In the genomic region with DNA sequence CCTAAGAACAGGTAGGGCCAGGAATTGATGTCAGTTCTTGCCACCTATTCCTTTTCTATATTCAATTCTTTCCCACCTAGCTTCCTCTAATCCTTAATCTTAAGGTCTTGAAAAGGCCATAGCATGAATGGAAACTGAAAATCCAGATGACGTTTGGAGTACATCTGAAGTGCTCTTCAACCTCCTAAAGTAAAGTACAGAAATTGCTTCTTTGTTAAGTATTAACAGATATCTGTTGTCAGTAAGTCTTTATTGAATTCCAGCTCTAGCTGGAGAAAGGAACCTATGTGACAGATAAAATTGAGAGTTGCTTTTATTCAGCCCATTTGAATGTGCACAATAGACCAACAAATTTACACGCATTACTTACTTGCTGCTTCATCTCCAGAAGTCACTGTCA, we compare ENCODE assay signal across 15 mouse cellular contexts.
"Had no signal": no experiment of that assay in that cellular context is flagged by ENCODE, and none has a peak within 500 bp of the region (broad histone marks: within the 10 kb centered on the region; RNA-seq: fewer than 3 reads in every experiment).

No protein-coding gene starts in this region.

- ATAC-seq: liver, embryonic 12.5 days; midbrain, embryonic 13.5 days; midbrain, embryonic 15.5 days had no signal

- H3K27me3 ChIP-seq: limb, embryonic 15.5 days; liver, embryonic 12.5 days; megakaryocyte, embryonic 14.5 days; midbrain, embryonic 13.5 days; midbrain, embryonic 15.5 days; neural tube, embryonic 12.5 days; stomach, embryonic 15.5 days had no signal

- DNase-seq: right cerebral cortex, postnatal 14 days; thymus, adult 2 months; thymus, postnatal 25 days; thymus, postnatal 4 days had no signal

- H3K4me1 ChIP-seq: limb, embryonic 15.5 days; liver, embryonic 12.5 days; megakaryocyte, embryonic 14.5 days; midbrain, embryonic 13.5 days; midbrain, embryonic 15.5 days; neural tube, embryonic 12.5 days; stomach, embryonic 15.5 days had no signal

- H3K9me3 ChIP-seq: limb, embryonic 15.5 days; liver, embryonic 12.5 days; midbrain, embryonic 13.5 days; midbrain, embryonic 15.5 days; neural tube, embryonic 12.5 days; stomach, embryonic 15.5 days had no signal

- H3K27ac ChIP-seq: limb, embryonic 15.5 days; liver, embryonic 12.5 days; liver, embryonic 14.5 days; macrophage; midbrain, embryonic 13.5 days; midbrain, embryonic 15.5 days; neural tube, embryonic 12.5 days; stomach, embryonic 15.5 days; stomach, postnatal 0 days had no signal

- H3K4me3 ChIP-seq: limb, embryonic 15.5 days; liver, embryonic 12.5 days; megakaryocyte, embryonic 14.5 days; midbrain, embryonic 13.5 days; midbrain, embryonic 15.5 days; neural tube, embryonic 12.5 days; stomach, embryonic 15.5 days had no signal

- H3K36me3 ChIP-seq: limb, embryonic 15.5 days; liver, embryonic 12.5 days; midbrain, embryonic 13.5 days; midbrain, embryonic 15.5 days; neural tube, embryonic 12.5 days; stomach, embryonic 15.5 days had no signal

- H3K9ac ChIP-seq: limb, embryonic 15.5 days; liver, embryonic 12.5 days; liver, embryonic 14.5 days; midbrain, embryonic 13.5 days; midbrain, embryonic 15.5 days; neural tube, embryonic 12.5 days; stomach, embryonic 15.5 days had no signal

- H3K4me2 ChIP-seq: limb, embryonic 15.5 days; liver, embryonic 12.5 days; midbrain, embryonic 11.5 days; midbrain, embryonic 13.5 days; midbrain, embryonic 15.5 days; neural tube, embryonic 12.5 days; stomach, embryonic 15.5 days had no signal
